Mouse (Mus musculus) left cerebral cortex, postnatal 25 days (tissue): ENCODE measurements around the gene Arhgef26. TPM values are rescaled to one million over a fixed set of nuclear protein-coding genes. Genes with fewer than 3 reads are reported as not detected.

Experiments used
- DNase-seq, 2 experiments: peaks; one replicate each; pipeline ENCODE4 v3.0.0; 2022; ENCODE audit warnings: low spot score in 2 of 2, mixed read lengths in 1 of 2
- intact Hi-C: fragments of 180-260 bp; cut with DNase I; formaldehyde crosslinking; loops from one replicate; pipeline ENCODE4 v1.15.1; 2025
- total RNA-seq, 2 experiments: library from RNA; stranded (reverse); gene quantifications; 2 replicates each; pipeline ENCODE4 v1.2.3; 2021

The Arhgef26 gene
- 10 to 100 TPM; 22.7 to 27.4 TPM for total RNA-seq

DNA sequence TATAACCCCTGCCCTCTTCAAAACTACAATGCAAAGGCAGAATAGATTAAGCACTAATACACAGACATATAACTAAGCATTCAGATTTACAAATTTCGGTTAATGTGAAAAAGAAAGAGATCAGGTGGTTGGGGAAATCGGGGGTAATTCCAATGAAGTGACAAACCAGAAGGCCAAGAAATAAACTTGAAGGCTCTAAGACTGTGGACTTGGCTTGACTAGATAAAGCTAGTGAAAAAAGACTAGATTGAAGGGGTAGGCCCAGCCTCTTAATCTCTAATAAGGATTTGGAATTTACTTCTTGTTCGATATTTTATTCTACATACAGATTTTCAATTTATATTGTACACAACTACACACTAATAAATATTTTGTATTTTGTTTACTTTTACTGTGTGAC, at the start of gene Arhgef26:
Gene Arhgef26 (plus strand): TSS at position 301 of the 400 bp plus-strand sequence.
- intact Hi-C loops: loop anchor here (5.0 kb wide), 1 partner anchor 119 kb away; no protein-coding TSS in a partner anchor
- DNase-seq: no peak

DNA sequence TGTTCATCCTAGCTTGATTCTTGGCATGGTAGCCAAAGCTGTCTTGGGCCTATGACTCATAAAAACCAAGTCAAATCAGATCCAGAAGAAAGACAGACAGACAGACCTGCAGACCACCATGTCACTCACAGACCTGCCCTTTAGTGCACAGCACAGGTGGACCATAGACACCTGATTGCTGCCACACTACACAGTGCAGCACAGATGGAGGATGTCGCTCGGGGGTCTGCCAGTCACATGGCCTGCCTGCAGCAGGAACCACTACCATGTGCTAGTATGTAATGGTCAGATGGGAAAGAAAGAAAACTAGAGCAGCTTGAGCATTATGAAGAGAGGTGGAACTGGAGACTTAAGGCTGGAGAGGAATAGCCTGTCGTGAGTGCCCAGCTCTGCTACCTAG, 27.7 kb upstream of the Arhgef26 start:
- no peak for DNase-seq
- intact Hi-C loops: no loop called here

DNA sequence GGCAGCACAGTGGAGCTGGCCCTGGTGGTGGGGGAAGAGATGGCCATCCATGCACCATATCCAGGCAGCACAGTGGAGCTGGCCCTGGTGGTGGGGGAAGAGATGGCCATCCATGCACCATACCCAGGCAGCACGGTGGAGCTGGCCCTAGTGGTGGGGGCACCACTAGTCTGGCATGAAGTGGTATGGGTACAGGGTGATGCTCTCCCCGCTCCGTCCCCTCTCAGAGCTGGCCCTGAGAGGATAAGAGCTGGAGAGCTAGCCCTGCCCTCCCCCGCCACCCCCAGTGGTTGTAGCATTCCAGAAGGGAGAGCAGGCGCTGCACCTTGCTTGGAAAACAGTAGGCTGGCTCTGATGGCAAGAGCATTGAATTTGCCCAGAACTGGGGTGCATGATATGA, 26.9 kb upstream of the Arhgef26 start:
- DNase-seq: no peak
- intact Hi-C loops: no loop called here

DNA sequence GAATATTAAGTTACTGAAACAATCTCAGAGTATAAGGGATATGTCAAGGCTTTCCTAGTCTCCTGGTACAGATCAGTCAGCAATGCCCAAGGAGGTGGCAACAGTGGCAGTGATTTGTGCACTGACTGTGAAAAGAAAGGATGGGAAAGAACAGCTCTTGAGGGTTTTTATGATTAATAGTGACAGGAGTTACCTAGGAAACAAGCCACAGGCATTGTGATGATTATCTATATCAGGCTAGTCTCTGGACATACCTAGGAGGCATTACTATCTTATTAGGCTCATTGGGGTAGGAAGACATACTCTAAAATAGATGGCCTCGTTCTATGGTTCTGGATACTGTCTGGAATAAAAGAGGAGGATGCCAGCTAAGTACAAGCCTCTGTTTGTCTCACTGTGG, 13.4 kb upstream of the Arhgef26 start:
- intact Hi-C loops: no loop called here
- DNase-seq: no peak

DNA sequence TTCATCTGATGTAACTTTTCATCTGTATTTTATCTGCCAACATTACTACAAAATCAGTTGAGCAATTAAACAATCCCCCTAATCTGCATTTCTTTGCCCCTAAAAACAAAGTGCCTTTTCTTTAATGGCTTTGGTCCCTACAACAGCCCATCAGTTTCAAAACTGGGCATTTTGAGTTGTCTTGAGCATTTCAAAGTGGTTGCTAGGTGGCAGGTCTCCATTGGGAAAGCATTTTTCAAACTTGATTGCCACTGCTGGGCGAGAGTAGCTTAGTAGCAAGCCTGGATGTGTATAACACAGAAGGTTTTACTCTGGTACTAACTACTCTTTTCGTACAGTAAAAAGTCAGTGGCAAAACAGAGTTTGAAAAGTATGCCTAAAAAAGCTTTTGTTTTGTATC, 10.2 kb upstream of the Arhgef26 start:
- intact Hi-C loops: no loop called here
- peak in 1 of 2 experiments; percentile 36 for DNase-seq

DNA sequence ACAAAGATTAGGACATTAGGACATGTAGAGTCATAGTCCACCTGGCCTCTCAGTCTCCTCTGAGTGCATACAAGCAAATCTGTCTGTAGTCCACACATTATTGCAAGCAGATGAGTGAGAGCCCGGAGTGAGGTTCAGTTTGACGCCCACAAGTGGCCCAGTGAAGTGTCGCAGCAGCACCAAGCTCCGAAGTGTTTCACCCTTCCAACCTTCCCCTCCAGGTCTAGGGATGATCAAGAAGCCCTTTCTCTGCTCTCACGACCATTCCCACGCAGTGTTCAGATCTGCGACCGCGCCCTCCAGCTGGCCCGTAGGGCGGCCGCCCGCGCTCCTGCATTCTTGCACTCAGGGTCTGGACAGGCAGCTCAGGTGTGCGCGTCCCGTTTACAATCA, 313 bp downstream of the Arhgef26 start:
- no peak for DNase-seq
- intact Hi-C loops: loop anchor here (5.0 kb wide), 1 partner anchor 119 kb away; no protein-coding TSS in a partner anchor

DNA sequence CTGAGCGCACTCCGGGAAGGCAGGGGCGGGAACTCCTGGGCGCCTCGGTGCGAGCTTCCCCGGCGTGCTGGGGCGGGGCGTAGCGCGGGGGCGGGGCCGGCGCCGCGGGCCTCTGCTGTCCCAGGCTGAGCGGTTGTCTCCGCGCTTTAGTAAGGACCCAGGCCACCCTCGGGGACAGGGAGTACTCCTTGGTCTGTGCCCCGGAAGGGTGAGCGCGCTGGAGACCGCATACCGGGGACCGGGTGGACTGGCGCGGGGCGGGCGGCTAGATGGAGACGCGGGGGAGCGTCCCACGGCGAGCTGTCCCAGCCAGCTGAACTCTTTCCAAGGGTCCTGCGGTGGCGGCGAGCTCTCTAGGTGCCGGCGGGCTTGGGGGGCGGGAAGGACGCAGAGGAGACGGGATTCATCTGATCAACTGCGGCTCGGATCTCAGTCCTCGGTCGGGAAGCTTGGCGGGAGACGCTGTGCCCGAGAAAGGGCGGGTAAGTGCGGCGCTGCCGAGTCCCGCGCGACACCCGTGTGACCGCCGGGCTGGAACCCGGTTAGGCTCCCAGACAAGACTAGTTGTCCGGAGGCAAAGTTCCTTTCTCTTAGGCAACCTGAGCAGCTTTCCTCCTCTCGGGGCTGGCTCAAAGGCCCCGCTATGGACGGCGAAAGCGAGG, 841 bp downstream of the Arhgef26 start:
- DNase-seq: peak; percentile 38 to 43
- intact Hi-C loops: loop anchor here (5.0 kb wide), 1 partner anchor 118 kb away; no protein-coding TSS in a partner anchor

DNA sequence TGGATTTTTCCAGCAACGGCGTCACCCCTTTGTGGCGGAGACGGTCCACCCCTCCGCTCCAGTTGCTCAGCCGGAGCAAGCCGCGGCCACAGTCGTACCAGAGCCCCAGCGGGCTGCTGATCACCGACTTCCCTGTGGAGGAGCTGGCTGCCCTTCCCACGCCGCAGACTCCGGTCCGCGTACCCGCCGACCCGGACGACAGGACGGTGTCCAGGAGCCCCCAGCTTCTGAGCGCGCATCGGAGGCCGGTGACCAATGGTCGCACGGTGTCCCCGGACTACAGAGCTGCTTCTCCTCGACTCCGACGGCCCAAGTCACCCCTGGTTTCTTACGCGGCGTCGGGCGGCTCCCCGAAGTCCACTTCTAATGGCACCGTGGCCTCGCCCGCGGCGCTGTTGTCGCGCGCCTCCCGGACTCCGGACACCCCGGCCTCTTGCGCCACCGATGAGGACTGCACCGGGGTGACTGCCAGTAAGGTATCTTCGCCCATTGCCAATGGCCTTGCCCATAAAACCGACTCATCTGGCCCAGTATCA, 1.4 kb downstream of the Arhgef26 start:
- intact Hi-C loops: loop anchor here (5.0 kb wide), 2 partner anchors 118 to 122 kb away; no protein-coding TSS in a partner anchor
- peak; percentile 7 to 26 for DNase-seq

DNA sequence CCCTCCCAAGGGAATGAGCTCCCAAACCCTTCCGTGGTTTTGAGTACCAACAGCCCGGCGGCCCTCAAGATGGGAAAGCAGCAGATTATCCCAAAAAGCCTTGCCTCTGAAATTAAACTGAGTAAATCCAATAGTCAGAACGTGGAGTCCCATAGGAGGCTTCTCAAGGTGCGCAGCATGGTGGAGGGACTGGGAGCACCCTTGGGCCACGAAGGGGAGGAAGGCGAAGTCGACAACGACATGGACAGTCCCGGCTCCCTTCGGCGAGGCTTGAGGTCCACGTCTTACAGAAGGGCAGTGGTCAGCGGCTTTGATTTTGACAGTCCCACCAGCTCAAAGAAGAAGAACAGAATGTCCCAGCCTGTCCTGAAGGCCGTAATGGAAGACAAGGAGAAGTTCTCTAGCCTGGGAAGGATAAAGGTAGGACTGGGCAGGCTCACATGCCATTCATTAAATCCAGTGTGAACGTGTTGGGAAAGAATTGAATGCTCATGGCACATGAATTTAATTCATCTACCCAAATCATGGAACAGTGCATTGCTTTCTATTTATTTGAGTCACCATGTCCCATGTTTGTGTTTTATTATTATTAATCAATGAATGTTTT, 2.1 kb downstream of the Arhgef26 start:
- intact Hi-C loops: loop anchor here (5.0 kb wide), 1 partner anchor 123 kb away; no protein-coding TSS in a partner anchor
- DNase-seq: no peak

DNA sequence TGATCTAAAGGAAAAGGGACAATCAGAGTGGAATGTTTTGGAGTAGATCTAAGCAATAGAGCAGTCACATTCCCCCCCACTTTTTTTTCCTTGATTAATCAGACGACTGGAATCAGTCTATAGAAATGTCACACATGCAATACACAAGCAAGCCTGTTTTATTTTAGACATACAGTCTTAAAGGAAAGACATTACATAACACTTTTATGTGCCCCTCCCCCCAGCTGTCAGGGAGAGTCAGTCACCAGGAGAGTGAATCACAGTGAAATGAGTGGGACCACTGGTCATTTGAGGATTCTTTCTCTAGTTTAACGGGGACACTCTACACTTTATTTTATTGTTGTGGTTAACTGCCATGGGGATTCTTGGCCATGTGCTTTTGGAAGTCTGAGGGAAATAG, 2.7 kb downstream of the Arhgef26 start:
- intact Hi-C loops: loop anchor here (5.0 kb wide), 1 partner anchor 124 kb away; no protein-coding TSS in a partner anchor
- DNase-seq: peak in 1 of 2 experiments; percentile 11

DNA sequence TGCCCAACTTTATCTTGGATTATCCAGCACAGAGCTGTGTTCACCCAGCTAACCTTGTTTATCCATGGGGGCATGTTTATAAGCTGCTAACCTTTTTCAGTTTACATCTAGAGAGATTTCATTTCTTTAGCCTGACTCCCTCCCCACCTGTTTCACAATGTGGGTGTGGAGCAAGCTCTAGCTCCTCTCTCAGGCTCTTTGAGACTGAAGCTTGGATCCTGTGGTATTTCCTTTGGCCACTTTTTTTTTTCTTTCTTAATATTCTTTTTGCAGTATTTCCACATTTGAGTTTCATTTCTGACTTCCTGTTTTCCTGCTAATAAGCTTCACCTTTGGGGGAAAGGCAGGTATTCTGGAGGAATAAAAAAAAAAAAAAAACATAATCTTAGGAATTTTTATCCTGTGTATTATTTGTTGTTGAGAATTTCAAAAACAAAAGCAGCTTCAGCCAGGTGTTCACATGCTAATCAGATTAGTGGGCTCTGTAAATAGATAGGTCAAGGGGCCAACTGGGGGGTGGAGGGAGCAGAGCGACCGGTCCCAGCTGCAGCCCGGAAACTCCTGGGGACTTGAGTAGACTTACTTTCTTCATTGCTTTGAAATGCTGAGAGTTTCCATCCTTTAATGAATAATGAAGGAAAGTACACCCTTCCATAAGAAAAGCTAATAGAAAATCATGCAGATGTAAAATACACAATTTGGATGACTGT, 3.5 kb downstream of the Arhgef26 start:
- DNase-seq: no peak
- intact Hi-C loops: loop anchor here (5.0 kb wide), 1 partner anchor 124 kb away; no protein-coding TSS in a partner anchor

DNA sequence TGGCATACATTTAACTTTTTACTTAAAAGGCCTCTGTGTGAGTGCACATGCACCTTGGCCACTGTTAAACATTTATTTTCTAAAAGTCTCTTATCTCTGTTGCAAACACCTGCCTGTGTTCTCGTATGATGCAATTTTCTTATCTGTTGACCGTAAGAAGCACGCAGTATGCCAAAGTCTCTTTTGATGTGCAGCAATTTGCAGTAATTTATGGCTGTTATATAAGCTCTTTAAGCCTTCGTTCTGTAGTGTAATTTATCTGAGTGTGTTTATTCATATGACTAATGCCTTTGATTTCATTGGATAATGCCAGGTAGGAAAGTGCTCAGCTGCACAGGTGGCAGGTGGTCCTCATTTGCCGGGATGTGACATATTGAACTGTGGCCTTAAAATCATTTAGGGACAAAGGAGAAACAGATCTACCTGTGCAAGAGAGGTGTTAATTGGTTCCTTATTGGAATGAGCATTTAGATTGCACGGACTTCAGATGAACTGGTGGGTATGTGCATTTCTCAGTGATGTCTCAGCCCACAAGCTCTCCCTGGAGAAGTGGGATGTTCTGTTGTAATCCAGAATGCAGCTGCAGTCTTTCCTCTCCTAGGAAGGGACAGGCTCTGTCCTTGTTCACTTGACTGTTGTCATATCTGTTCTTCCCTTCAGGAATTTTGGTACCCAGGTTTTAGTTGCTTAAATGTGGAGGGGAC, 10.5 kb downstream of the Arhgef26 start:
- intact Hi-C loops: no loop called here

DNA sequence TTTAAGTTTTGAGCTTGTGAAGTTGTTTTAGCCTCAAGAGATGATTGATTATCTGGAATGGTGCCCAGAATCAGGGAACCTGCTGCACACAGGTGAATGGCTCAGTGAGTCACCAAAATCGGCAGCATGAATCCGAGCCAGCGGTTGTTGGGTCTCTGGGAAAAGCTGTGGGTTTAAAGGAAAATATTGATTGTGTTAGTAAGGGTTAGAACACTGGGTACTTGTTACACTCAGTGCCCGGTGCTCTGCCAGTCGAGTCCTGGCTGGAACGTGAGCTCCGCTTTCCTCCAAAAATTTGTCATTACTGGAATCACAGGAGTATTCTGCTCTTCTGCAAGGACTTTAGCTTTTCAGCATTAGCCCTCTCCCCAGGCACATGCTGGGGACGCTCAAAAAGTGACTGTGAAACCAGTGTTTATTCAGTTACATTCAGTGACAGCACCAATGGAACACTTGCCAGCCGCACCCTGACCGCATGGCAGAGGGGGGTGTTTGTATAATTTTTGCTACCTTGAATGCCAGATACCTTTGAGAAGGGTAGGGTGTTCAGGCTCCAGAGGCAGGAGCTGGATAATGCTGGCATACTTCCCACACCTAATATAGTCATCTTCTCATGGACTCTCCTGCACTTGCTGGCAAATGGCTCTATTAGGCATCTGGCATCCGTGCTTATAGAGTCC, 11.2 kb downstream of the Arhgef26 start:
- DNase-seq: no peak
- intact Hi-C loops: no loop called here

More for the DNA sequence above, 10.5 kb downstream of the Arhgef26 start:
- DNase-seq: no peak

DNA sequence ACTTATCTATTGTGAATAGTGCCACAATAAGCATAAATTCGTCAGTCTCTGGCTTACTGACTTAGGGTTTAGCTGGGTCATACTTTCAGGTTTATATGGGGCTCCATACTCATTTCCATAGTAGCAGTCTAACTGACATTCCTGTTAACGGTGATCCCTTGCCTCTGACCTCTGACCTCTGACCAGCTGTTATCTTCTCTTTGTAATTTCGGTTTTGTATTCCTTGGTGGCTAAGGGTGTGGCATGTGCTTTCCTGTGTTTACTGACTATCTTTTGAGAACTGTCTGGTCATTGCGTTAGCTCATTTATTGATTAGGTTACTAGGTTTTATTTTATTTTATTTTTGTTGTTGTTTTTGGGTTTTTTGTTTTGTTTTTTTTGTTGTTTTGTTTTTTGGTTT, 13.9 kb downstream of the Arhgef26 start:
- DNase-seq: no peak
- intact Hi-C loops: no loop called here

DNA sequence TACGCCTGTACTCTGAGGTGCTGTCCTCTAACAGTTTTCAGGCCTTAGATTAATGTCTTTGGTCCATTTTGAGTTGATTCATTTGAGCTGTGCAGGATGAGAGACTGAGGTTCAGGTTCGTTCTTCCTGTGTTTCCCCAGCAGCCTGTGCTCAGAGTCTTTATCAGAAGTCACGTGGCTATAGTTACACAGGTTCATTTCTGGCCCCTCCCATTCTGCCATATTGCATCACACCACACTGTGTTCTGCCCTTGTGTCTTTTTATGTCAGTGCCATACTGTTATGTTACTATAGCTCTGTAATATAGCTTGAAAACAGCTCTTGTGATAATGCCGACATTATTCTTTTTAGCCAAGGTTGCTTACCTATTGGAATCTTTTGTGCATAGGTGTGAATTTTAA, 14.7 kb downstream of the Arhgef26 start:
- no peak for DNase-seq
- intact Hi-C loops: no loop called here

DNA sequence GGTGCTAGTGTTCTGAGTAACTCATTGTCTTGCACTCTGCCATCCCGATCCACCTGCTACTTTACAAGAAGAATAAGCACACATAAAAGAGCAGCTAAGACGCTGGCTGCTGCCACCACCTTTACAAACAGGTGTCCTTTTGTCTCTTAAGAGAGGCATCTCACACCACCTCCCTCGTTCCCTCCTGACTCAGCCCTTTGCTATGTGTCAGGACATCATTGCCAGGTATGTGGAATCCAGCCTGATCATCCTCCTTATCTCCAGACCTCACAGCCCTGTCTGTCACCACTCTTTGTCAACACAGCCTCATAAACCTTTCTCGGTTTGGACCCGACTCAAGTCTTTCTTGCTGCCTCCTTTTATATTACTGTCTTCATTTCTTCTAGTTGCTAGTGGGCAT, 29.7 kb downstream of the Arhgef26 start:
- DNase-seq: no peak
- intact Hi-C loops: no loop called here

DNA sequence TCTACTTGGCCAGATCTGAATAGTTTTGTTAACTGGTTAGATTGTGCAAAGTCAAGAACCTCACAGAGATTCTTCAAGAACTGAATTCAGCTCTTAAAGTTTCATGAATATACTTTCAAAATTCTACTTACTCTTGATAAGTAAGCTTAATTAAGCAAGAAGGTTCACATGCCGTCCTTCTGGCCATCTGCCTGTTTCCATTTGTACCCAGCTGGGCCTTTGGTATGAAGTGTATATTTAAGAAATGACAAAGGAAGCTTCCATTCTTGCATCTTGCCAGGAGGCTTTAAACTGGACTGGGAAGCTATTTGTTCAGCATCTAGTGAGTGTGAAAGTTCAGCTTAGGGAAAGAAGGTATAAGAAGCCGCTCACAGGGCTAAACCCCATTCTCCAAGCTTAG, 34.7 kb downstream of the Arhgef26 start:
- DNase-seq: no peak
- intact Hi-C loops: no loop called here

DNA sequence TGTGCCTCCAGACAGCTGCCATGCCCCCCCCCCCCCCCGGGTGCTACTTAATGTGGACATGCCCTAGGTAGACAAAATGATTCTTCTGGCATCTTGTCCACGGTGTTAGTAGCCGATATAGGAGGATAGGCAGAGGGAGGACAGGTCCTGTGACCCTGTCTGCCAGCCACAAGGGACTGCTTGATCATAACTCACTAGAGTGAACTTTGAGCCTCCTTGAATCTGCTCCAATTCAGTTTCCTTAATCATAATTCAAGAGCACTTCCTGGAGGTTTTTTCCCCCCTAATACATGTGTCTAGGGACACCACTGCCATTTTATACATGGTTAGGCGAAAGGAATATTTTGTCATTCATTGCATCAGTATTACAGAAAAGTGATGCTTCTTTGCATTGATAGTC, 36.2 kb downstream of the Arhgef26 start:
- intact Hi-C loops: no loop called here
- no peak for DNase-seq

DNA sequence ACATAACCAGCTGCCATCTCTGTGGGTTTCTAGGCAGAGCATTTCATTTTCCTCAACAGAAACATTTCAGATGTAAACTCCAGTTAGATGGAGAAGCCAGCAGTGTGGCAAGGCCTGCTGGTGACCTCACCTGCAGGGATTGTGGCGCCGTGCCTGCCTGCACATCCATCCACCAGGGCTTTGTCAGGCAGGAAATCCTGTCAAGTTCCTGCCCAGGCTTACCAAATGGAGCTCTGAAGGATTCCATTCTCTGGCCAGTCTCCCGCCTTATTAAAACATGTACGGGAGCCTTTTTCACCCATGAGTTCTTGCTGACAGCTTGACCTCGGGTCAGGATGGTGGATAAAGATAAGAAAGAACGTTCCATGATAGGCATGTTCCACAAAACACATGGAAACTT, 36.7 kb downstream of the Arhgef26 start:
- intact Hi-C loops: no loop called here
- no peak for DNase-seq
